Mouse (Mus musculus) kidney, adult 2 months (tissue): ENCODE measurements around the gene Arel1.

Source experiments
- CTCF ChIP-seq: fragments of 200-500 bp; conservative IDR thresholded peaks from 2 replicates; pipeline ENCODE4 v1.5.1; 2011; ENCODE audit warnings: low read depth, mild to moderate bottlenecking, control low read depth, low read length, moderate library complexity, mixed read lengths; ENCODE audit not compliant: insufficient read depth, insufficient read length
- POLR2A ChIP-seq: fragments of 200-500 bp; IDR thresholded peaks from one replicate; pipeline ENCODE4 v1.6.1; 2011; ENCODE audit warnings: low read depth, low read length, control low read depth

GRCm38 (mm10) chr12:85010541-85010940 lies 39.8 kb upstream of the Arel1 start:
- TF ChIP-seq CTCF (no peak), POLR2A (no peak)
